Comparison of ENCODE assay signal across 20 mouse cellular contexts in genomic region chr2:27976512-27976911, GRCm38 (mm10).
"Had no signal": no experiment of that assay in that cellular context is flagged by ENCODE, and none has a peak within 500 bp of the region (broad histone marks: within the 10 kb centered on the region; RNA-seq: fewer than 3 reads in every experiment).

No protein-coding gene starts in this region.

- H3K9ac ChIP-seq: intestine, embryonic 15.5 days; kidney, embryonic 15.5 days; limb, embryonic 13.5 days; lung, embryonic 14.5 days; midbrain, embryonic 12.5 days had no signal

- H3K27me3 ChIP-seq: intestine, embryonic 15.5 days; kidney, embryonic 15.5 days; limb, embryonic 13.5 days; midbrain, embryonic 12.5 days had no signal

- H3K4me3 ChIP-seq: intestine, embryonic 15.5 days; kidney, embryonic 15.5 days; limb, embryonic 10.5 days; limb, embryonic 13.5 days; midbrain, embryonic 12.5 days had no signal

- H3K27ac ChIP-seq: intestine, embryonic 15.5 days; kidney, embryonic 15.5 days; limb, embryonic 10.5 days; limb, embryonic 13.5 days; macrophage; midbrain, embryonic 12.5 days; stomach, postnatal 0 days had no signal

- DNase-seq: kidney, adult 11 months; kidney, adult 8-10 months; kidney, postnatal 10 days; kidney, postnatal 36 days; lung, embryonic 14.5 days; right cerebral cortex, adult 18-20 months; right cerebral cortex, postnatal 14 days; right cerebral cortex, postnatal 4 days; thymus, adult 2 months; thymus, postnatal 14 days; thymus, postnatal 4 days had no signal

- H3K36me3 ChIP-seq: intestine, embryonic 15.5 days had no signal

- H3K4me2 ChIP-seq: intestine, embryonic 15.5 days; kidney, embryonic 15.5 days; limb, embryonic 13.5 days; lung, embryonic 14.5 days; midbrain, embryonic 12.5 days had no signal

- H3K9me3 ChIP-seq: intestine, embryonic 15.5 days; kidney, embryonic 15.5 days; limb, embryonic 10.5 days; limb, embryonic 13.5 days; midbrain, embryonic 12.5 days had no signal

- ATAC-seq: intestine, embryonic 15.5 days; lung, postnatal 0 days; midbrain, embryonic 16.5 days had no signal

- H3K4me1 ChIP-seq: intestine, embryonic 15.5 days; kidney, embryonic 15.5 days; limb, embryonic 10.5 days; limb, embryonic 13.5 days had no signal
